Mouse (Mus musculus): ENCODE results near the gene Zfp609. TPM values are rescaled to one million over a fixed set of nuclear protein-coding genes. Genes with fewer than 3 reads are reported as not detected.

Zfp609 gene
- total RNA-seq (2021): 10 to 100 TPM; 38.1 to 38.4 TPM
- long read RNA-seq, experiment 1, partial matches to known transcripts: 0 of 1 reads
- long read RNA-seq, experiment 1, other reads (novel, unspliced or antisense): 1 of 1 reads
- long read RNA-seq, experiment 2, partial matches to known transcripts: 1 of 2 reads
- long read RNA-seq, experiment 2, other reads (novel, unspliced or antisense): 1 of 2 reads

GRCm38 (mm10) chr9:65827344-65828015, at the start of gene Zfp609:
Gene Zfp609, minus strand, starts transcription at chr9:65827564.
- intact Hi-C loops (cut with DNase I): loop anchor here (5.0 kb wide), 1 partner anchor 55 kb away; no protein-coding TSS in a partner anchor

DNA sequence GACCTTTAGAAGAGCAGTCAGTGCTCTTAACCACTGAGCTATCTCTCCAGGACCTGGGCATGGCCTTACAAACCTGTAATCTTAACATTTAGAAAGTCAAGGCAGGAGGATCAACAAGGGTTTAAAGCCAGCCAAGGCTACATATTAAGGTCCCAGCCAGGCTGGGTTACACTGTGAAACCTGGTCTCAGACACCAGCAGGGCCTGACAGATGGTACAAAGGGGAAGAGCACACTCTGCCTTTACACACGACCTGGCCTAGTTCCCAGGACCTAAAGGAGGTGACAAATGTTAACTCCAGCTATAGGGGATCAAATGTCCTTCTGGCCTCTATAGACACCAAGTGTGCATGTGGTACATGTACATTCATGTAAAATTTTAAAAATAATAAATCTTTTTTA, 32.3 kb upstream of the Zfp609 start:
- intact Hi-C loops (cut with DNase I): no loop called here
- no peak for DNase-seq (ENCODE audit: low spot score in 2 of 2)

More at GRCm38 (mm10) chr9:65827344-65828015, at the start of gene Zfp609:
- DNase-seq (ENCODE audit: low spot score in 2 of 2): peak; percentile 96

GRCm38 (mm10) chr9:65850203-65850602, 22.8 kb upstream of the Zfp609 start:
- intact Hi-C loops (cut with DNase I): loop anchor here (2.0 to 5.0 kb wide), 2 partner anchors 155 to 248 kb away; no protein-coding TSS in a partner anchor
- DNase-seq (ENCODE audit: low spot score in 2 of 2): no peak

DNA sequence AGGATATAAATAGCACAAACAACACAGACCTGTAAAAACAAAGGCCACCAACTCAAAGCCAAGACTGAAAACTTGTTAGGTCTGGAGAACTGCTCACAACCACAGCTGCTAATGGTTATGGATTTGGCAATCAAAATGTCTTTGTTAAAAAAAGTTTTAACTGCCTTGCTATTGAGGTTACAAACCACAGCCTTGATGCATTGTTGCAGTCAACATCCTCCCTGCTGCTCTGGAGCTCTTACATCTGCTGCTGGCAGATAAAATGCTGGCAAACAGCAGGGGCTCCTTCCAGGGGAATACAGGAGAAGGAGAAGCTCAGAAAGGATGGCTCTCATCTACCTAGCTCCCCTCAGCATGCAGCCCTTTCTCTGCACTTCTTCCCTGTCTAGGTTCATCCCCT, 20.8 kb upstream of the Zfp609 start:
- intact Hi-C loops (cut with DNase I): loop anchor here (5.0 kb wide), 1 partner anchor 171 kb away; no protein-coding TSS in a partner anchor

GRCm38 (mm10) chr9:65844421-65845165, 17.2 kb upstream of the Zfp609 start:
- no peak for DNase-seq (ENCODE audit: low spot score in 2 of 2)
- intact Hi-C loops (cut with DNase I): loop anchor here (5.0 kb wide), 1 partner anchor 167 kb away; no protein-coding TSS in a partner anchor

More for the DNA sequence above, 20.8 kb upstream of the Zfp609 start:
- DNase-seq (ENCODE audit: low spot score in 2 of 2): no peak

DNA sequence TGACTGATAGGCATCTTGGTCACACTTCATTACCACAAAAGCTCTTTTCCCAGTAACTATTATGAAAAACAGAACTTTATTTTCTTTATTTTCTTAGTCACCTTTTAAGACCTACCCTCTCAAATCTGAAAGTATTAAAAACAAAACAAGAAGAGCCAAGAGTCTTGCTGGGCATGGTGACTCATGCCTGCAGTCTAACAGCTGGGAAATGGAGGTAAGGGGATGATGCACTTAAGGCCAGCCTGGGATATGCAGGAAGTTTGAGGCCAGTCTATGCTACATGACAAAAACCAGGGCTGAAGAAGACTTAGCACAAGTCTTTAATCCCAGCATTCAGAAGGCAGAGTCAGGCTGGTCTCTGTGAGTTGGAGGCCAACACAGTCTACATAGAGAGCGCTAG, 12.5 kb upstream of the Zfp609 start:
- intact Hi-C loops (cut with DNase I): no loop called here
- no peak for DNase-seq (ENCODE audit: low spot score in 2 of 2)

DNA sequence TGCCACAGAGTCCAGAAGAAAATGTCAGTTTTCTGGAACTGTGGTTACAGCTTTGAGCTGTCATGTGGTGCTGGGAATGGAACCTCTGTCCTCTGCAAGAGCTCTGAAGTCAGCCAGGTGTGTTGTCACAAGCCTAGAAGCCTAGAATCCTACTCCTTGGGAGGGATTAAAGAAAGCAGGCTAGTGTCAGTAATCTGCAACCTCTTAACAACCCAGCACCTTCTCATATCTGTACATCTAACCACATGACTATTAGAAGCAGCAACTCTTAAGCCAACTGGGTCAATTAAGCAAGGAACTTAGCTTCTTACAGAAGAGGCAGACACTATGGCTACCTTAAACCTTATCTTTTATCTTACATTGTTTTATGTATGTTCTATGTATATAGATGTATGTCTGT, 9.6 kb upstream of the Zfp609 start:
- intact Hi-C loops (cut with DNase I): no loop called here
- no peak for DNase-seq (ENCODE audit: low spot score in 2 of 2)

DNA sequence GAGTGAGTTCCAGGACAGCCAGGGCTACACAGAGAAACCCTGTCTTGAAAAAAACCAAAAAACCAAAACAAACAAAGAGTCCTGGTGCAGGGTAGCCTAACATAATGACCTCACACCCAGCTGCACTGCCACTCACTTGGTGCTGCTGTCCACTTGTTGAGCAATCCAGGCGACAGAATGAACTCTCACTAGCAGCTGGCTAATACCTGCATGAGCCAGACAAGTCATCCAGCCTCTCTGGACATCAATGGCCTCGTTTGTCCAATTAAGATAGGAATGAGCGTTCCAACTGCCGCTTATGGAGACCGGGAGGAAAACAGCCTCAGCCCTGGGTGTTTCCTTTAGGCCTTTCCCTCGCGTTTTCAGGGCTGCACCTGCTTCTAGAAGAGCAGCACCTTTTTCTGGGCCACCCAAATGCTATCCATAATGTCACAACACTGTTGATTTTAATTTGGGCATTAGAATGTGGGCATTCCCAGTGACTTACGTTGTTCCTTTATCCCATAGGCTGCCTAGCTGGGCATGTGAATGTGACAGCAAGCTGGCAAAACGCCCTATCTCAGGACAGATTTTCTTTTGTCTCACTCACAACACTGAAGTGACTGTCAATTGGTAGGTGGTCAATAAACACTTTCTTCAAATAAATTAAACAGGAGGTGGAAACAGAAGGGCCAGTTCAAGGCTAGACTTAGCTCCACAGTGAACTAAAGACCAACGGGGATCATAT, 7.4 kb upstream of the Zfp609 start:
- DNase-seq (ENCODE audit: low spot score in 2 of 2): no peak
- intact Hi-C loops (cut with DNase I): loop anchor here (5.0 kb wide), 1 partner anchor 137 kb away; no protein-coding TSS in a partner anchor

DNA sequence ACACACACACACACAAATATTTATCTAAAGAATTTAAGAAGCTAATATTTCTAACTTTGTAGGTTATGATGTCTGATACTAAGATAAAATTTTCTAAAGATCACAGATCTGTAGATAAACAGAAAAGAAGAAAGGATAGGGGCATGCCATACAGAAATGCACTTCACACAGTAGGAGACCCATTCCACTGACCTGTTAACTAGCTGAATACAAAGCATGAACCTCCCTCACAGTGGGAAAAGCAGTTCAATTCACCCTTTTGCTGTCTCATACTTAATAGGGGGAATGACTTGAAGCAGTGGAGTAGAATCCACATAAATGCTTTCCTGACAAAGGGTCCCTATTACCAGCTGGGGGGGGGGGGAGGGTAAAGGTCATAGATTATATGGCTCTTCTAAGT, 6.3 kb upstream of the Zfp609 start:
- DNase-seq (ENCODE audit: low spot score in 2 of 2): no peak
- intact Hi-C loops (cut with DNase I): loop anchor here (5.0 kb wide), 1 partner anchor 136 kb away; no protein-coding TSS in a partner anchor

GRCm38 (mm10) chr9:65833230-65833629, 5.9 kb upstream of the Zfp609 start:
- DNase-seq (ENCODE audit: low spot score in 2 of 2): no peak
- intact Hi-C loops (cut with DNase I): loop anchor here (5.0 kb wide), 1 partner anchor 136 kb away; no protein-coding TSS in a partner anchor

GRCm38 (mm10) chr9:65832041-65832440, 4.7 kb upstream of the Zfp609 start:
- intact Hi-C loops (cut with DNase I): loop anchor here (5.0 kb wide), 1 partner anchor 135 kb away; no protein-coding TSS in a partner anchor
- peak; percentile 36 to 50 for DNase-seq (ENCODE audit: low spot score in 2 of 2)

- intact Hi-C loops (cut with DNase I): loop anchor here (5.0 kb wide), 1 partner anchor 134 kb away; no protein-coding TSS in a partner anchor
- no peak for DNase-seq (ENCODE audit: low spot score in 2 of 2)
These were observed 3.8 kb upstream of the Zfp609 start for GRCm38 (mm10) chr9:65831164-65831563.

- DNase-seq (ENCODE audit: low spot score in 2 of 2): peak; percentile 33 to 66
- intact Hi-C loops (cut with DNase I): loop anchor here (5.0 kb wide), 1 partner anchor 133 kb away; no protein-coding TSS in a partner anchor
These were observed 2.9 kb upstream of the Zfp609 start for GRCm38 (mm10) chr9:65830255-65830654.

GRCm38 (mm10) chr9:65829410-65829809, 2.0 kb upstream of the Zfp609 start:
- no peak for DNase-seq (ENCODE audit: low spot score in 2 of 2)
- intact Hi-C loops (cut with DNase I): loop anchor here (5.0 kb wide), 1 partner anchor 57 kb away; no protein-coding TSS in a partner anchor

DNA sequence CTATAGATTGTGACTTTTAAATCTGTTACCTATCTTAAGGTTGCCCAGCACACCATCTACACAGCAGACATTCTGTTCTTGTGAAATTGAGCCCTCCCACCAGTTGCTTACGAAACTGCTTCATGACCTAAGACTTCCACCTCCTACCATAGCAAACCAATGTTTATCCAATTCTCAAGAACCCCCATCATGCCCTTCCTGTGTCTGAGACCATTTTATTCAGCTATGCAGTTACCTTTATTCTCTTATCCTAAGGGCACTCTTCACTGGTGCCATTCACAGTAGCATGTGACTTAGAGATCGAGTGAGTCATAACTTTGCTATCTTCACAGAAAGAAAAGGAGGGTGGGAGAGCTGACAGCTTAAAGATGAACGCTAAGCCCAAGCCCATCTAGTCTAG, 1.1 kb upstream of the Zfp609 start:
- no peak for DNase-seq (ENCODE audit: low spot score in 2 of 2)
- intact Hi-C loops (cut with DNase I): loop anchor here (5.0 kb wide), 1 partner anchor 56 kb away; no protein-coding TSS in a partner anchor

DNA sequence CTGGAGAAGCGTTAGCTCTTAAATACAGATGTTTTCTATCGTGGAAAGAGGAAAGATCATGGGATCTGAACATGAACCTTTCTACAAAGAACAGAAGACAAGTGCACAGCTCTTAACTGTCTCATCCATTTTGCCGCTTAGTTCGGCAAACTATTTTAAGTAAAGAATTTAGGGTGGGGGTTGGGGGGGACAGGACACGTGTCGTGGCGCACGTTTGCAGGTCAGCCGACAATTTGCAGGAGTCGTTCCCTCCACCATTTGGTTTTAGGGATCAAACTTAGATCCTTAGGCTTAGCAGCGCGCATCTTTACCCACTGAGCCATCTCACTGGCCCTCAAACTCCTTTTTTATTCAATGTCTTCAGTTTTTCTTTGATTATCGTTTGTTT, 646 bp upstream of the Zfp609 start:
- DNase-seq (ENCODE audit: low spot score in 2 of 2): no peak
- intact Hi-C loops (cut with DNase I): loop anchor here (5.0 kb wide), 1 partner anchor 56 kb away; no protein-coding TSS in a partner anchor

GRCm38 (mm10) chr9:65826588-65827343, 598 bp downstream of the Zfp609 start:
- intact Hi-C loops (cut with DNase I): loop anchor here (5.0 kb wide), 1 partner anchor 54 kb away; no protein-coding TSS in a partner anchor
- peak in 1 of 2 experiments; percentile 43 for DNase-seq (ENCODE audit: low spot score in 2 of 2)

DNA sequence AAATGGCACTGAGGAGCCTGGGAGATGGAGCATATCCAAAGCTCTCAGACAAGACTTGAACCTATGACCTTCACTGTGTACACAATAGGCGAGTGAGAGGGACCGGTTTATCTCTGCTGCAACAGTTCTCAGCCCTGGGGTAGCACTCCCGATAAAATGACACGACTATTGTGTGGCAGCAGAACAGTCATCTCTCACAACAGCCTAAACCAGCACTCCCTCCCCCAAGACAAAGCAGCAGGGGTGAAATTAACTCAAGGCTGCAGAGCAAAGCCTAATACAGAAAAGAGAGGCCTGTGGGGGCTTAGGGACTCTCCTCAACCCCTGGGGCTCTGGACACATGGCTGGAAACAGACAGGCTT, 1.2 kb downstream of the Zfp609 start:
- no peak for DNase-seq (ENCODE audit: low spot score in 2 of 2)
- intact Hi-C loops (cut with DNase I): loop anchor here (5.0 kb wide), 1 partner anchor 54 kb away; no protein-coding TSS in a partner anchor
